ENCODE assay signal across 8 mouse cellular contexts in the genomic region with DNA sequence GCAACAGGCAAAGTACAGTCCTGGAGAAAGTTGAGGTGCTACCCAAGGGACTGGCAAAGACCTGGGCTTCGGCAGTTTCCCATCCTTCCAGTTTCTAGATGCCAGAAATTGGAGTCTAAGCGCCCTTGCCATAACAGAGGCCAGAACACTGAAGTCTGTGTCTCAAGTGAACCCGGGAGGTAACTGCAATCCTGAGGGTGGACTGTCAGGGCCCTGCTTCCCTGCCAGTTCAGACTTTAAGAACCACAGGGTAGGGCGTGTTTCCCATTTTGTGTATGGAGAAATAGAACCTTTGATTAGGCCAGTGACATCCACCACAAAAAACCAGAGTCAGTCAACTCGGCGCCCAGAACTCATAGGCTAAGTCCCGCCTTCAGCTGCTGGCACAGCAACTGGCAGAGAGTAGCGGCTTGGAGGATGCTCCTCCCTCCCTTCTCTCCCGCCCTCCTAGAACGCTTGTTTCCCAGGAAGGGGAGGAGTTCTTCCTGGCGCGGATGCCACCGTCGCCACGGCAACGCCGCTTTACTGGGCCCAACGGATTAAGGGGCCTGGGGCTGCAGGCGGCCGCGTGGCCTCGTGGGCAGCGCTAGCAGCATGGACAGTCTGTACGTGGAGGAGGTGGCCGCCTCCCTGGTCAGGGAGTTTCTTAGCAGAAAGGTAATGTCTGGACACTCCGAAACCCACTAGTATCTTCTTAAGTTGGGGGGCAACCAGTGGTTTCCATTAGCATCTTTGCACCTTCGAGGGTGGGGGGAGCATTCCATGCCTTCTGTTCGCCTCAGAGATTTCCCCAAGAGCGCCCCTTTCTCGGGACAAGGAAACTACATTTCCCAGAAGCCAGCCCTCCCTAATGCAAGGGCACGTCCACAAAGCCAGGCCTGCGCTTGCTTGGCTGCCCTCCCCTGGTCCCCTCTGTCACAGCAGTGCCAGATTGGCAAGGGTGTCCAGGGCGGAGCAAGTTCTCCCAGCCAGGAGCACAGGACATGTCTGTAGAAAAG. TPM values are rescaled to one million over a fixed set of nuclear protein-coding genes. Genes with fewer than 3 reads are reported as not detected.
DNase-seq lines count a peak whose midpoint lies in the region; ATAC-seq and TF ChIP-seq lines count a peak whose summit lies in the region.

TSS of gene Mindy4 (plus strand) at position 471 of the 998 bp plus-strand sequence.

- peak; percentile 92 to 96 for DNase-seq in kidney, postnatal 25 days
- DNase-seq in liver, embryonic 13.5 days, result peak; percentile 50
- peak; percentile 91 for DNase-seq in neural tube, embryonic 10.5 days (ENCODE audit: extremely low spot score, low spot score)
- DNase-seq in stomach, postnatal 0 days (ENCODE audit: low spot score), result peak; percentile 87

- H3K4me2 ChIP-seq in forebrain, embryonic 12.5 days, result peak within 1 kb of the TSS; percentile 60
- H3K4me2 ChIP-seq in heart, embryonic 16.5 days (ENCODE audit: low read depth, low read length), result peak within 1 kb of the TSS; percentile 88
- H3K4me2 ChIP-seq in liver, embryonic 13.5 days, result peak within 1 kb of the TSS; percentile 76
- peak within 1 kb of the TSS; percentile 77 for H3K4me2 ChIP-seq in stomach, postnatal 0 days (replicated peaks; ENCODE audit: low read depth)

- no peak for TF ChIP-seq EP300 in ES-Bruce4 (IDR thresholded peaks at IDR 0.05; ENCODE audit: insufficient read depth, low read depth, low read length)
- TF ChIP-seq EP300 in stomach, postnatal 0 days (optimal IDR thresholded peaks at IDR 0.05), result no peak

- H3K27me3 ChIP-seq in ES-Bruce4 (ENCODE audit: control insufficient read depth, insufficient read depth, low read length, poor library complexity, severe bottlenecking), result no peaks in the 10 kb centered on the region
- no peaks in the 10 kb centered on the region for H3K27me3 ChIP-seq in forebrain, embryonic 12.5 days
- H3K27me3 ChIP-seq in heart, embryonic 16.5 days (ENCODE audit: control insufficient read depth, insufficient read depth, low read length), result no peaks in the 10 kb centered on the region
- H3K27me3 ChIP-seq in liver, embryonic 13.5 days, result no peaks in the 10 kb centered on the region
- H3K27me3 ChIP-seq in stomach, postnatal 0 days (ENCODE audit: control insufficient read depth, insufficient read depth, low read length), result no peaks in the 10 kb centered on the region

- no peaks in the 10 kb centered on the region for H3K9me3 ChIP-seq in ES-Bruce4 (replicated peaks; ENCODE audit: control insufficient read depth, insufficient read depth, low read length, poor library complexity, severe bottlenecking)
- H3K9me3 ChIP-seq in forebrain, embryonic 12.5 days, result no peaks in the 10 kb centered on the region
- H3K9me3 ChIP-seq in heart, embryonic 16.5 days (replicated peaks; ENCODE audit: control insufficient read depth, low read length), result no peaks in the 10 kb centered on the region
- H3K9me3 ChIP-seq in liver, embryonic 13.5 days (replicated peaks), result no peaks in the 10 kb centered on the region
- no peaks in the 10 kb centered on the region for H3K9me3 ChIP-seq in stomach, postnatal 0 days (ENCODE audit: control insufficient read depth, low read length)

- no peak for TF ChIP-seq POLR2A in ES-Bruce4 (IDR thresholded peaks at IDR 0.05; ENCODE audit: insufficient read depth, low read length)

- 3% methylated on average over 33 of the region's 33 CpGs for WGBS in forebrain, embryonic 12.5 days
- 4% methylated on average over 31 of the region's 33 CpGs for WGBS in heart, embryonic 16.5 days
- 8% methylated on average over 32 of the region's 33 CpGs for WGBS in liver, embryonic 13.5 days (ENCODE audit: insufficient replicate concordance)
- 4% methylated on average over 31 of the region's 33 CpGs for WGBS in stomach, postnatal 0 days

- H3K9ac ChIP-seq in ES-Bruce4 (ENCODE audit: low read depth, poor library complexity, severe bottlenecking), result no peak within 1 kb of the TSS
- H3K9ac ChIP-seq in forebrain, embryonic 12.5 days, result peak within 1 kb of the TSS; percentile 53
- H3K9ac ChIP-seq in heart, embryonic 16.5 days (ENCODE audit: low read length), result peak within 1 kb of the TSS; percentile 78
- peak within 1 kb of the TSS; percentile 64 for H3K9ac ChIP-seq in liver, embryonic 13.5 days
- peak within 1 kb of the TSS; percentile 63 for H3K9ac ChIP-seq in stomach, postnatal 0 days (ENCODE audit: low read length)

- no peak within 1 kb of the TSS for H3K27ac ChIP-seq in ES-Bruce4 (ENCODE audit: insufficient read depth, low read length)
- peak within 1 kb of the TSS; percentile 90 for H3K27ac ChIP-seq in forebrain, embryonic 12.5 days
- peak within 1 kb of the TSS; percentile 90 for H3K27ac ChIP-seq in heart, embryonic 16.5 days (ENCODE audit: low read length)
- H3K27ac ChIP-seq in liver, embryonic 13.5 days, result no peak within 1 kb of the TSS
- H3K27ac ChIP-seq in stomach, postnatal 0 days (replicated peaks), result peak within 1 kb of the TSS; percentile 83

- no peaks in the 10 kb centered on the region for H3K36me3 ChIP-seq in ES-Bruce4 (ENCODE audit: control insufficient read depth, insufficient read depth, low read length, poor library complexity, severe bottlenecking)
- no peaks in the 10 kb centered on the region for H3K36me3 ChIP-seq in forebrain, embryonic 12.5 days (replicated peaks)
- no peaks in the 10 kb centered on the region for H3K36me3 ChIP-seq in heart, embryonic 16.5 days (ENCODE audit: control insufficient read depth, insufficient read depth)
- H3K36me3 ChIP-seq in liver, embryonic 13.5 days, result no peaks in the 10 kb centered on the region
- no peaks in the 10 kb centered on the region for H3K36me3 ChIP-seq in stomach, postnatal 0 days (ENCODE audit: control insufficient read depth, insufficient read depth, low read length)

- peak; percentile 91 for ATAC-seq in cerebellum, adult (ENCODE audit: insufficient number of reproducible peaks, low FRiP score, low TSS enrichment)
- ATAC-seq in forebrain, embryonic 12.5 days (ENCODE audit: low FRiP score), result peak; percentile 96
- ATAC-seq in heart, embryonic 16.5 days (replicated peaks; ENCODE audit: extremely low read depth, insufficient read depth, low FRiP score), result peak; percentile 96
- peak; percentile 87 for ATAC-seq in liver, embryonic 13.5 days (ENCODE audit: low read depth)
- ATAC-seq in stomach, postnatal 0 days (ENCODE audit: low FRiP score, low TSS enrichment), result peak; percentile 93

- no peaks in the 10 kb centered on the region for H3K4me1 ChIP-seq in ES-Bruce4 (ENCODE audit: control insufficient read depth, insufficient read depth, low read length)
- H3K4me1 ChIP-seq in forebrain, embryonic 12.5 days, result peaks cover 27% of the 10 kb centered on the region
- peaks cover 9% of the 10 kb centered on the region for H3K4me1 ChIP-seq in heart, embryonic 16.5 days (ENCODE audit: control insufficient read depth, insufficient read depth, low read length)
- H3K4me1 ChIP-seq in liver, embryonic 13.5 days (replicated peaks), result peaks cover 18% of the 10 kb centered on the region
- H3K4me1 ChIP-seq in stomach, postnatal 0 days (replicated peaks; ENCODE audit: control insufficient read depth, insufficient read depth), result no peaks in the 10 kb centered on the region

- no peak for TF ChIP-seq CTCF in ES-Bruce4 (IDR thresholded peaks at IDR 0.05; ENCODE audit: low read depth, low read length)
- TF ChIP-seq CTCF in stomach, postnatal 0 days (IDR thresholded peaks at IDR 0.05; ENCODE audit: low read depth), result peak; percentile 59

- H3K4me3 ChIP-seq in ES-Bruce4 (ENCODE audit: low read depth, low read length), result peak within 1 kb of the TSS; percentile 71
- peak within 1 kb of the TSS; percentile 43 for H3K4me3 ChIP-seq in forebrain, embryonic 12.5 days (replicated peaks)
- peak within 1 kb of the TSS; percentile 72 for H3K4me3 ChIP-seq in heart, embryonic 16.5 days (ENCODE audit: low read length)
- H3K4me3 ChIP-seq in liver, embryonic 13.5 days (replicated peaks), result peak within 1 kb of the TSS; percentile 65
- H3K4me3 ChIP-seq in stomach, postnatal 0 days (ENCODE audit: low read depth, low read length), result peak within 1 kb of the TSS; percentile 60

RNA-seq across cellular contexts. Expression of gene Mindy4, which starts in this region (rescaled TPM):
- 2.7 and 8.1 TPM in 2 replicates for polyA plus RNA-seq in ES-Bruce4 (2011; ENCODE audit: insufficient read depth, insufficient read length, low read depth, missing spikeins)
- 16.8 and 20.6 TPM in 2 replicates for polyA plus RNA-seq in forebrain, embryonic 12.5 days (2016; fragmentation: Nextera tagmentation; extraction: Ambion mirVana)
- polyA plus RNA-seq in heart, embryonic 16.5 days (2015; fragmentation: Nextera tagmentation; extraction: Ambion mirVana), result 7.0 and 9.1 TPM in 2 replicates
- polyA plus RNA-seq in liver, embryonic 13.5 days (2015; fragmentation: Nextera tagmentation; extraction: Ambion mirVana), result 1.4 and 1.7 TPM in 2 replicates
- polyA plus RNA-seq in stomach, postnatal 0 days (2015; fragmentation: Nextera tagmentation; extraction: Ambion mirVana), result 2.4 and 2.9 TPM in 2 replicates

Comparison
In these comparisons a context has a peak if more than half of its experiments do, and no peak if none do; other contexts are left out.
1. H3K27ac ChIP-seq: peak in forebrain, embryonic 12.5 days (single experiment), heart, embryonic 16.5 days (single experiment) and stomach, postnatal 0 days (single experiment); none in ES-Bruce4 (single experiment) and liver, embryonic 13.5 days (single experiment).
2. Peak in every context shown above with its lines, with median percentiles within 50 percentile points of each other: H3K4me3 ChIP-seq, ATAC-seq, H3K4me2 ChIP-seq and DNase-seq.